Mouse (Mus musculus) ES-Bruce4 (cell line): ENCODE measurements around the gene Vwa8. TPM values are rescaled to one million over a fixed set of nuclear protein-coding genes. Genes with fewer than 3 reads are reported as not detected.

Experiments
- H3K27ac ChIP-seq: 2 replicates; pipeline ENCODE4 v1.5.1; 2012; ENCODE audit warnings: low read length, inconsistent platforms; ENCODE audit not compliant: insufficient read depth
- H3K27me3 ChIP-seq: 2 replicates; pipeline ENCODE4 v1.6.1; 2012; ENCODE audit warnings: mild to moderate bottlenecking, low read length, inconsistent platforms; ENCODE audit not compliant: control insufficient read depth, poor library complexity, insufficient read depth, severe bottlenecking
- H3K36me3 ChIP-seq: 2 replicates; pipeline ENCODE4 v1.6.1; 2012; ENCODE audit warnings: inconsistent platforms, mild to moderate bottlenecking, low read length, moderate library complexity; ENCODE audit not compliant: control insufficient read depth, poor library complexity, insufficient read depth, severe bottlenecking
- H3K4me1 ChIP-seq: one replicate; pipeline ENCODE4 v1.8.1; 2011; ENCODE audit warnings: low read length; ENCODE audit not compliant: control insufficient read depth, insufficient read depth
- H3K4me3 ChIP-seq: 2 replicates; pipeline ENCODE4 v1.5.1; 2011; ENCODE audit warnings: low read depth, mild to moderate bottlenecking, low read length
- H3K9ac ChIP-seq: 2 replicates; pipeline ENCODE4 v1.6.1; 2012; ENCODE audit warnings: low read depth, mild to moderate bottlenecking, inconsistent platforms; ENCODE audit not compliant: poor library complexity, severe bottlenecking
- H3K9me3 ChIP-seq: replicated peaks from 2 replicates; pipeline ENCODE4 v1.6.1; 2012; ENCODE audit warnings: mild to moderate bottlenecking, low read length, inconsistent platforms; ENCODE audit not compliant: control insufficient read depth, poor library complexity, insufficient read depth, severe bottlenecking
- CTCF ChIP-seq: IDR thresholded peaks from one replicate; pipeline ENCODE4 v1.8.1; 2011; ENCODE audit warnings: low read depth, low read length
- EP300 ChIP-seq: IDR thresholded peaks from 2 replicates; pipeline ENCODE4 v1.6.1; 2011; ENCODE audit warnings: low read depth, low read length; ENCODE audit not compliant: insufficient read depth
- POLR2A ChIP-seq: IDR thresholded peaks from one replicate; pipeline ENCODE4 v1.8.1; 2011; ENCODE audit warnings: low read length; ENCODE audit not compliant: insufficient read depth
- polyA plus RNA-seq: library from polyadenylated mRNA; stranded (reverse); fragments of >200 nt; gene quantifications from 2 replicates; pipeline ENCODE4 v1.2.4, GENCODE M21; 2011; ENCODE audit warnings: low read depth; ENCODE audit not compliant: missing spikeins, insufficient read depth, insufficient read length

Vwa8 gene
- polyA plus RNA-seq, 1 experiment = 13.1 TPM

GRCm38 (mm10) chr14:79174526-79174925 lies 325.7 kb downstream of the Vwa8 start:
- H3K36me3 ChIP-seq = no peaks in the 10 kb centered on the region
- H3K4me3 ChIP-seq = no peak overlapping the region
- H3K27ac ChIP-seq = no peak overlapping the region
- no peak for TF ChIP-seq EP300
- TF ChIP-seq POLR2A = no peak
- no peak for TF ChIP-seq CTCF
- H3K9ac ChIP-seq = no peak overlapping the region
- H3K4me1 ChIP-seq = no peaks in the 10 kb centered on the region
- H3K27me3 ChIP-seq = no peaks in the 10 kb centered on the region
- no peaks in the 10 kb centered on the region for H3K9me3 ChIP-seq

- H3K36me3 ChIP-seq = no peaks in the 10 kb centered on the region
- H3K9me3 ChIP-seq = no peaks in the 10 kb centered on the region
- H3K27ac ChIP-seq = no peak overlapping the region
- H3K4me3 ChIP-seq = no peak overlapping the region
- TF ChIP-seq EP300 (no peak), CTCF (no peak), POLR2A (no peak)
- H3K4me1 ChIP-seq = no peaks in the 10 kb centered on the region
- no peak overlapping the region for H3K9ac ChIP-seq
- H3K27me3 ChIP-seq = no peaks in the 10 kb centered on the region
Observed at GRCm38 (mm10) chr14:79177754-79178153, 328.9 kb downstream of the Vwa8 start.

GRCm38 (mm10) chr14:79178247-79178646 lies 329.4 kb downstream of the Vwa8 start:
- Histone ChIP-seq H3K4me1 (no peaks in the 10 kb centered on the region), H3K27me3 (no peaks in the 10 kb centered on the region), H3K9me3 (no peaks in the 10 kb centered on the region), H3K27ac (no peak overlapping the region), H3K36me3 (no peaks in the 10 kb centered on the region), H3K4me3 (no peak overlapping the region), H3K9ac (no peak overlapping the region)
- TF ChIP-seq CTCF (no peak), EP300 (no peak), POLR2A (no peak)

GRCm38 (mm10) chr14:79180078-79180730 lies 331.4 kb downstream of the Vwa8 start:
- Histone ChIP-seq H3K4me1 (no peaks in the 10 kb centered on the region), H3K9ac (no peak overlapping the region), H3K27ac (no peak overlapping the region), H3K4me3 (no peak overlapping the region), H3K9me3 (no peaks in the 10 kb centered on the region), H3K27me3 (no peaks in the 10 kb centered on the region), H3K36me3 (no peaks in the 10 kb centered on the region)
- TF ChIP-seq POLR2A (no peak), EP300 (no peak), CTCF (no peak)

- no peaks in the 10 kb centered on the region for H3K9me3 ChIP-seq
- no peaks in the 10 kb centered on the region for H3K27me3 ChIP-seq
- H3K27ac ChIP-seq = no peak overlapping the region
- no peaks in the 10 kb centered on the region for H3K36me3 ChIP-seq
- H3K4me1 ChIP-seq = no peaks in the 10 kb centered on the region
- no peak overlapping the region for H3K4me3 ChIP-seq
- H3K9ac ChIP-seq = no peak overlapping the region
- TF ChIP-seq POLR2A = no peak
- TF ChIP-seq EP300 = no peak
- no peak for TF ChIP-seq CTCF
Observed at GRCm38 (mm10) chr14:79181748-79182147, 332.9 kb downstream of the Vwa8 start.

GRCm38 (mm10) chr14:79182801-79183200 lies 333.9 kb downstream of the Vwa8 start:
- TF ChIP-seq POLR2A = no peak
- TF ChIP-seq EP300 = no peak
- TF ChIP-seq CTCF = no peak
- H3K27me3 ChIP-seq = no peaks in the 10 kb centered on the region
- no peak overlapping the region for H3K4me3 ChIP-seq
- no peaks in the 10 kb centered on the region for H3K36me3 ChIP-seq
- H3K9me3 ChIP-seq = no peaks in the 10 kb centered on the region
- no peak overlapping the region for H3K27ac ChIP-seq
- no peak overlapping the region for H3K9ac ChIP-seq
- H3K4me1 ChIP-seq = no peaks in the 10 kb centered on the region
